Mouse (Mus musculus): ENCODE measurements around the gene Lor. TPM values are rescaled to one million over a fixed set of nuclear protein-coding genes. Genes with fewer than 3 reads are reported as not detected.

The Lor gene
- polyA plus RNA-seq, 1 experiment from 2014 or later = 21.3 TPM

- Histone ChIP-seq H3K4me1 (ENCODE audit: control insufficient read depth, insufficient read depth, low read length) (no peaks in the 10 kb centered on the region), H3K4me3 (ENCODE audit: low read depth, low read length) (peak overlapping the region; percentile 75), H3K4me2 (ENCODE audit: low read depth, low read length) (peak overlapping the region; percentile 84), H3K9ac (ENCODE audit: low read depth, low read length) (peak overlapping the region; percentile 61), H3K9me3 (ENCODE audit: control insufficient read depth, low read length) (no peaks in the 10 kb centered on the region), H3K27ac (replicated peaks; ENCODE audit: low read depth, low read length) (peak overlapping the region; percentile 48), H3K36me3 (ENCODE audit: control insufficient read depth, insufficient read depth, low read length) (no peaks in the 10 kb centered on the region), H3K27me3 (replicated peaks; ENCODE audit: control insufficient read depth, insufficient read depth, low read length) (peaks cover 45% of the 10 kb centered on the region)
- DNase-seq (ENCODE audit: low spot score) (peak; percentile 66), ATAC-seq (ENCODE audit: low read depth) (peak; percentile 84)
- WGBS = 0% methylated on average over 23 of the region's 82 CpGs
Observed at GRCm38 (mm10) chr3:92080462-92081284, 2.3 kb downstream of the Lor start.

- Histone ChIP-seq H3K27me3 (replicated peaks; ENCODE audit: control insufficient read depth, insufficient read depth, low read length) (no peaks in the 10 kb centered on the region), H3K4me2 (ENCODE audit: low read depth, low read length) (no peak overlapping the region), H3K4me3 (ENCODE audit: low read depth, low read length) (no peak overlapping the region), H3K27ac (replicated peaks; ENCODE audit: low read depth, low read length) (no peak overlapping the region), H3K9ac (ENCODE audit: low read depth, low read length) (no peak overlapping the region), H3K36me3 (ENCODE audit: control insufficient read depth, insufficient read depth, low read length) (no peaks in the 10 kb centered on the region), H3K9me3 (ENCODE audit: control insufficient read depth, low read length) (no peaks in the 10 kb centered on the region), H3K4me1 (ENCODE audit: control insufficient read depth, insufficient read depth, low read length) (no peaks in the 10 kb centered on the region)
- DNase-seq (ENCODE audit: low spot score) = peak; percentile 9
- WGBS = 54% methylated on average over 6 of the region's 6 CpGs
- no peak for ATAC-seq (ENCODE audit: low read depth)
Observed at GRCm38 (mm10) chr3:92050382-92051054, 32.4 kb downstream of the Lor start.

- Histone ChIP-seq H3K36me3 (ENCODE audit: control insufficient read depth, insufficient read depth, low read length) (no peaks in the 10 kb centered on the region), H3K4me2 (ENCODE audit: low read depth, low read length) (no peak overlapping the region), H3K27me3 (replicated peaks; ENCODE audit: control insufficient read depth, insufficient read depth, low read length) (no peaks in the 10 kb centered on the region), H3K9ac (ENCODE audit: low read depth, low read length) (no peak overlapping the region), H3K9me3 (ENCODE audit: control insufficient read depth, low read length) (no peaks in the 10 kb centered on the region), H3K4me1 (ENCODE audit: control insufficient read depth, insufficient read depth, low read length) (no peaks in the 10 kb centered on the region), H3K4me3 (ENCODE audit: low read depth, low read length) (no peak overlapping the region), H3K27ac (replicated peaks; ENCODE audit: low read depth, low read length) (no peak overlapping the region)
- 35% methylated on average over 1 of the region's 1 CpGs for WGBS
- DNase-seq (ENCODE audit: low spot score) = peak; percentile 60
- peak; percentile 67; the same call in 1 of the 2 replicates for ATAC-seq (ENCODE audit: low read depth)
Observed at GRCm38 (mm10) chr3:92033892-92034291, 49.0 kb downstream of the Lor start.

GRCm38 (mm10) chr3:92033203-92033602, 49.7 kb downstream of the Lor start:
- H3K4me3 ChIP-seq (ENCODE audit: low read depth, low read length) = no peak overlapping the region
- ATAC-seq (ENCODE audit: low read depth) = no peak
- no peaks in the 10 kb centered on the region for H3K4me1 ChIP-seq (ENCODE audit: control insufficient read depth, insufficient read depth, low read length)
- H3K9ac ChIP-seq (ENCODE audit: low read depth, low read length) = no peak overlapping the region
- WGBS = 39% methylated on average over 2 of the region's 2 CpGs
- DNase-seq (ENCODE audit: low spot score) = peak; percentile 11
- H3K36me3 ChIP-seq (ENCODE audit: control insufficient read depth, insufficient read depth, low read length) = no peaks in the 10 kb centered on the region
- no peak overlapping the region for H3K4me2 ChIP-seq (ENCODE audit: low read depth, low read length)
- no peak overlapping the region for H3K27ac ChIP-seq (replicated peaks; ENCODE audit: low read depth, low read length)
- H3K27me3 ChIP-seq (replicated peaks; ENCODE audit: control insufficient read depth, insufficient read depth, low read length) = no peaks in the 10 kb centered on the region
- H3K9me3 ChIP-seq (ENCODE audit: control insufficient read depth, low read length) = no peaks in the 10 kb centered on the region

Small RNAs within 50 kb of the gene (microRNA-seq; reads per million reads assigned to microRNA genes)
- not detected for gene Gm25145 (ENCODE audit: borderline number of aligned reads)

Other genes starting within 250 kb of the Lor start
- 1.00 and 1.4 TPM in 2 replicates for gene Pglyrp3, start 68.6 kb downstream of the Lor start, polyA plus RNA-seq (2014; fragmentation: Nextera tagmentation; extraction: Ambion mirVana)
- gene Prr9, start 40.8 kb upstream of the Lor start, polyA plus RNA-seq (2014; fragmentation: Nextera tagmentation; extraction: Ambion mirVana) = 1.2 and 7.7 TPM in 2 replicates
- gene Lelp1, start 59.6 kb upstream of the Lor start, polyA plus RNA-seq (2014; fragmentation: Nextera tagmentation; extraction: Ambion mirVana) = not detected in 2 replicates
- gene Sprr2a1, start 132.7 kb upstream of the Lor start, polyA plus RNA-seq (2014; fragmentation: Nextera tagmentation; extraction: Ambion mirVana) = not detected in 2 replicates
- gene Sprr2a2, start 132.8 kb upstream of the Lor start, polyA plus RNA-seq (2014; fragmentation: Nextera tagmentation; extraction: Ambion mirVana) = 4.6 and 6.2 TPM in 2 replicates
- gene Sprr2a3, start 202.3 kb upstream of the Lor start, polyA plus RNA-seq (2014; fragmentation: Nextera tagmentation; extraction: Ambion mirVana) = 0.38 TPM in 1 of 2 replicates, not detected in the other
- not detected in 2 replicates for gene Sprr2b, start 233.5 kb upstream of the Lor start, polyA plus RNA-seq (2014; fragmentation: Nextera tagmentation; extraction: Ambion mirVana)

Measured in embryonic facial prominence, embryonic 14.5 days (tissue).